Mouse (Mus musculus): ENCODE results near the gene Ank3.
"Not testable (repeated sequence)": the region's sequence is repeated elsewhere in the genome, so short reads cannot be mapped to it uniquely, and the experiment has no call there.

Gene Ank3

DNA sequence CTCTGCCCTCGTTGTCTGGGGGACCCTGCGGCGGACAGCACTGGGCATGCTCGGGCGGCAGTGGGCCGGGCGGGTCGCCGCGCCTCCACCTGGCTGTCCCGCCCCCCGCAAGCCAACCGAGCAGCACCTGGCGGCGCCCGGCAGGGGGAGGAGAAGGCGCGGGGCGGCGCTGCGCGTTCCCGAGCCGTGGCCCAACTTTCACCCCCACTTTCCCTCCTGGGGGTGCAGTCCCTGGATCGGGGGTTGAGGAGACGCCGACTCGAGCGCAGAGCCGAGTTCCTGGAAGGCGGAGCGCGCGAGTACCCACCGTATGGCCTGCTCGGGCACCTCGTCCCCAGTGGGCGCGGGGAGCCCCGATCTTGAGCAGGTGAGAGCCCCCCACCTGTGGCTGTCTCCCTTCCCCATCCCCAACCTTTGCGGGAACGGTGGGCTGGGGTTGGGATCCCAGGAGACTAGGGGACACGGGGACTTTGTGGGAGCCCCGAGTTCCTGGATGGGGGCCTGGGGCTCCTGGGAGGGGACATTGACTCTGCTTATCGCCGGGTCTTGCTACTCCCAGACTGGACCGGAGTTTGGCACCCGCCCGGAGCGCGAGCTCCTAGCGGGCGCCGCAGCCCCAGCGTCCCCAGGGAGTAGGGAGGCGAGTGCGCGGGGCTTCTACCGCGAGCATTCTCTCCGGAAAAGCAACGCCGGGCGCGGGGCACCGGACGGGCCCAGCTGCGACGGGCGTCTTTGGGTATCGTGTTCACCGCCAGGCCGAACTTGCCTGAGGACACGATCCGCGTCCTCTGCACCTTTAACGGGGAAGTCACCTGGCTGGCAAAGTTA, at the start of gene Ank3:
Gene Ank3 (plus strand): TSS at position 11 of the 828 bp plus-strand sequence.
- DNase-seq: peak; percentile 76

DNA sequence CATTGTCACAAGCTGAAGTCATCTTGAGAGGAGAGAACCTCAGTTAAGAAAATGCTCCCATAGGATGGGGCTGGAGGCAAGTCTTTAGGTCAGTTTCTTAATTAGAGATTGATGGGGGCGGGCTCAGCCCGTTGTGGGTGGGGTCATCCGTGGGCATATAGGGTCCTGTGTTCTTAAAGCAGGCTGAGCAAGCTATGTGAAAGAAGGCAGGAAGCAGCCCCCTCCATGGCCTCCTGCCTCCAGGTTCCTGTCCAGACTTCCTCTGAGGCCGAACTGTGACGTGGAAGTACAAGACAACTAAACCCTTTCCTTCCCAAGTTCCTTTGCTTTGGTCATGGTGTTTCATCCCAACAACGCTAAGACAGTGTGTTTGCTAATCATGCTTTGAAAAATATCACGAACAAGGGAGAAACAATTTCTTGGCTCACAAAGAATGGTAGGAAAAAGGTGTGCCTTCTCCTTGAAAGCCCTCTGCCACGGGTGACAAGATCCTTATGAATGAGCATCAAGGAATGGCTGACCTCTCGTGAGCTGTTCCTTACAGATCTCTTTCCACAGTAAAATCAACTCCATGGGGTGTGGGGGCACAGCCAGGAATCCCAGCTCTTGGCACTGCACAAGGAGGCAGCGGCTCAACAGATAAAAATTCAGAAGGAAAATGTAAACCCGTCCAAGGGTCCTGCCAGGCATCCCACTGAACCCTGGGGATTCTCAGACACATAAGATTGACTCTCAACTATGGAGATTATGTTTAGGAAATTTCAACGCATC, 47.3 kb upstream of the Ank3 start:
- DNase-seq: peak; percentile 71

DNA sequence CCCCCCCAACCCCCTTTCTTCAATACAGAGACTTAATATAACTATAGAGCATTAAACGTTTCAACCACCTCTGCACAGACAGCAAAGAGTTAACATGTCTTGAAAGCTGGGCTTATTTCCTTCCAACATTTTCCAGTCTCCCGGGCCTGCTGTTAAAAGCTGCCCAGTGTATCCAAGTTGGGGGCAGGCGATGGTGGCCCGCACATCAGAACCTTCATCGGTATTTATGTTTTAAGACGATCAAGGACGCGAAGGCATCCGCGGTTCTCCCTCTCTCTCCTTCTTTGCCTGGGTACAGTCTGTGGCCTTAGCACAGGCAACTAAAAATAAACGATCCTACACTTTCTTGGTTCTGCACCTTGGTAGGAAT, 46.7 kb upstream of the Ank3 start:
- peak; percentile 45 for DNase-seq

DNA sequence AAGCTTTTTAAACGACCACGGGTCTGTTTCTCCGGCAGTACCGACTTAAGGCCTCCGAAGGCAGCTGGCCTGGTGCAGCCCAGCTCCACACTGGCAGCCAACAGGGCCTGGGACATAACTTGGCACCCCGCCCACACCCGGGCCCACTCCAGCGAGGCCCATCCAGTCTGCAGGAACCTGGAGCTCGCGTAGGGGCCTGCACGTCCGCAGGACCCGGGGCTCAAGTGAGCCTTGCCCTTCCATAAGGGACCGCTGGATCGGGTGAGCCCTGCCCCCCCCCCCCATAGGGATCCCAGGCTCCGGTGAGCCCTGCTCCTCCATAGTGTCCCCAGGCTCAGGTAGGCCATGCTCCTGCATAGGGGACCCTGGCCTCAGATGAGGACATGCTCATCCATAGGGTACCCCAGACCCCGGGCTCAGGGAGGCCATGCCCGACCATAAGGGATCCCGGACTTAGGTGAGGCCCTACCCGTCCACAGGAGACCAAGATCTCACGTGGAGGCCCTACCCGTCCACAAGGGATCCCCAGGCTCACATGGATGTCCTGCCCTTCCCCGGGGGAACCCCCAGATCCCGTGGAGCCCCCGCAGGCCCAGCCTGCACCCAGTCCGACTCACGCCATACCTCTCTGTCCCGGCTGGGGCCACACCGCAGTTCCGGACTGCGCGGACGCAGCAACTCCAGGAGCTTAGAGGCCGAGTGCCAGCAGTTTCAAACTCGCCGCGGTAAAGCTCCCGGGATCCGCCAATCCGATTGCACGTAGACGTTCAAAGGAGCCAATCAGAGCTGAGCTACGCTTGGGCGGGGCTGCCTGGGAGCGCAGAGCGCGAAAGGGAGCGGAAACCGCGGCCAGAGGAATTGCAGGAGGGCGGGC, 46.1 kb upstream of the Ank3 start, which contains the start of gene Cdk1:
Gene Cdk1 (minus strand): TSS at position 727 of the 874 bp plus-strand sequence.
- peak; percentile 98 for DNase-seq

DNA sequence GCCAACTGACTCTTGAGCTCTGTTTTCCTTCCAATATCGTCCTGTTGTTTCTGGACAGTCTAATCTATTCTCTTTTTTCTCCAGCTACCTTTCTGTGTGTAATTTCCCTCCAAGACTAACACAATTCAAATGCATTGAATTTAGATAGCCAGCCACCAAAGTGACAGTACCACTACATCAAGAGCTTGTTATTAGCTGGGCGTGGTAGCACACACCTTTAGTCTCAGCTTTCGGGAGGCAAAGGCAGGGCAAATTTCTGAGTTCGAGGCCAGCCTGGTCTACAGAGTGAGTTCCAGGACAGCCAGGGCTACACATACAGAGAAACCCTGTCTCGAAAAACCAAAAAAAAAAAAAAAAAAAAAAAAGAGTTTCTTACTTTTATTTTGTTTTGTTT, 45.5 kb upstream of the Ank3 start:
- not testable (repeated sequence) for DNase-seq

DNA sequence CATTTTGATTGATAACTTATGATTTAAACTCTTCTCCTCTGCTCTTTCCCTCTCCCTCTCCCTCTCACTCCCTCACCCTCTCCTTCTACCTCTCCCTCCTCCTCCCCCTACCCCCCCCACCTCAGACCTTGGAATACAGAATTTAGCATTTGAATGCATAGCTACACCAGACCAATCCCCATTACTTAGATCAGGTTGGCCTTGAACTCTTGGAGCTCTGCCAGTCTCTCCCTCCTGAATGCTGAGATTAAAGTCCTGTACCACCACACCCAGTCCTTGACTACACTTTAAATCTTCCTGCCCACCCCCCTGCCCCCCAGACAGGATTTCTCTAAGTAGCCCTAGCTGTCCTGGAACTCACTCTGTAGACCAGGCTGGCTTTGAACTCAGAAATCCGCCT, 38.9 kb upstream of the Ank3 start:
- DNase-seq: no peak

DNA sequence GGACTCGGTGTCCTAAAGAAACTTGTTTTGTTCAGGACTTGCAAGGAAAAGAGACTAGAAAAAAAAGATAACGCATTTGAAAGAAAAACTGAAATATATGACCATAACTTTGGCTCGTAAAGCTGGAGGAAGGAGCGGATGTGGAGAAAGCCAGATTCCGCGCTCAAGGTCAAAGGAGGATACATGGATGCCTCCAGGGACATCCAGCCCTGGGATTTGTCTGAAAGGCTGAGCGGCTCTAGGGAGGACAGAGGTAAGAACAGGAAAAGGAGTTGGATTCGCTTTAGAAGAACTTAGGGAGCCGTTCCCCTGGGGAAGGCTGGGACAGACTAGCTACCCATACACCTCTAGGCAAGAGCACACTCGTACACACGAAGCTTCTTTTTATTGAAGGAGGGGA, 32.4 kb upstream of the Ank3 start:
- DNase-seq: peak; percentile 57

DNA sequence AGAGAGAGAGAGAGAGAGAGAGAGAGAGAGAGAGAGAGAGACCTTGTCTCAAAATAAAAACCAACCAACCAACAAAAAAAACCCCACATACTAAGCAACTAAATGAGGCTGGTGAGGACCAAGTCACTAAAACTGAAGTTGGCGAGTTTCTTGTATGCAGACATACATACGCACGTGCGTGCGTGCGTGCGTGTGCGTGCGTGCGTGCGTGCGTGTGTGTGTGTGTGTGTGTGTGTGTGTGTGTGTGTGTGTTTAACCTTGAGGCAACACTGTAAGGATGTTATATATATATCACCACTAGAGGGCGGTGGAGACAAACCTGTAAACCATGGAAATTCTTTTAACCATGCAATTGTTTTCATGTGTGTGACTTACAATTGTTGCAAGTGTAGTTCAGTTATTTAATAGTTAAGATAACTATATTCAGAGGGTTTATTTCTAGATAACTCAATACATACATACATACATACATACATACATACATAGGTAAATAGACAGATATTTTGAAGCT, 31.6 kb upstream of the Ank3 start:
- DNase-seq: no peak

DNA sequence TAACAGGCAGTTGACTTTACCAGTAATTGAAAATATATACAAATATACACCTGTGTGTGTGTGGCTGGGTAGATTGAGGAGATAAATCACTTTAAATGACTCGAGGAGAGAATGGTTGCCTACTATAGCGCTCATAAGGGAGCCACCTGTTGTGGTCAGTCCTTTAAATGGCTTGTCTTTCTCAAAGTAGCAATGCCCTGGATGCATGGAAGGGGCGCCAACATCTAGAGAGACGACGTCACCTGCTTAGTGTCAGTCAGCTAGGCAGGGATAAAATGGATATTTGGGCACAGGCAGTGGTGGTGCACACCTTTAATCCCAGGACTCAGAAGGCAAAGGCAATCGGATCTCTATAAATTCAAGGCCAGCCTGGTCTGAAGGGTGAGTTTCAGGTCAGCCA, 29.3 kb upstream of the Ank3 start:
- no peak for DNase-seq

DNA sequence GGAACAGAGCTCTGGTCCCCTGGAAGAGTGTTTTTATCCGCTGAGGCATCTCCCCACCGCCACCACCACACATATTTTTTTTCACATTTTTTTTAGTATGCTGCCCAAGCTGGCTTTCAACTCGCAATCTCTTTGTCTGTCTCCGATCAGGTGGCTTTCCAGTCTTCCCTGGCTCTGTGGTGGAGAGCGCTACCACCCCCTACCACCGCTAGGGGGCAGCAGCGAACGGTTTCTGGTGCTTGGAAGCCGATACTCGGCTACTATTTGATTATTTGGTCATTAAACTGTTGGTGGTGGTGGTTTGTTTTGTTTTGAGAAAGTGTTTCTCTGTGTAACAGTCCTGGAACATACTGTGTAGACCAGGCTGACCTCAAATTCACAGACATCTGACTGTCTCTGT, 27.1 kb upstream of the Ank3 start:
- DNase-seq: peak; percentile 63

DNA sequence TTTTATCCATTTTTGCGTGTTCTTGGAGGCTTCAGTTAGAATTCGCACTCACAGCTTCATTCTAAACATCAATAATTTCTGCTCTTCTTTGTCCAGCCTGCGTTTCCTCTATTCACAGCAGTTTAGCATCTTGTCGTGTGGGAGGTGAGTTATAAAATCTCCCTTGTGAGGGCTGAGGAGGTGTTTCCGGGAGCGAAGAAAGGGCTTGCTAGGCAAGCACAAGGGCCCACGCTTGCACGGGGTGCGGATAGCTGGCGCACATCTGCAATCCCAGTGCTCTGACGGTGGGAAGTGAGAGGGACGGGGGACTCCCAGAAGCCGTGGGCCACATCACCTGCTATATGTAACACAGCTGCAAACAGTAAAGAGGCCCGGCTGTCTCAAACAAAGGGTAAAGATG, 26.5 kb upstream of the Ank3 start:
- DNase-seq: no peak

DNA sequence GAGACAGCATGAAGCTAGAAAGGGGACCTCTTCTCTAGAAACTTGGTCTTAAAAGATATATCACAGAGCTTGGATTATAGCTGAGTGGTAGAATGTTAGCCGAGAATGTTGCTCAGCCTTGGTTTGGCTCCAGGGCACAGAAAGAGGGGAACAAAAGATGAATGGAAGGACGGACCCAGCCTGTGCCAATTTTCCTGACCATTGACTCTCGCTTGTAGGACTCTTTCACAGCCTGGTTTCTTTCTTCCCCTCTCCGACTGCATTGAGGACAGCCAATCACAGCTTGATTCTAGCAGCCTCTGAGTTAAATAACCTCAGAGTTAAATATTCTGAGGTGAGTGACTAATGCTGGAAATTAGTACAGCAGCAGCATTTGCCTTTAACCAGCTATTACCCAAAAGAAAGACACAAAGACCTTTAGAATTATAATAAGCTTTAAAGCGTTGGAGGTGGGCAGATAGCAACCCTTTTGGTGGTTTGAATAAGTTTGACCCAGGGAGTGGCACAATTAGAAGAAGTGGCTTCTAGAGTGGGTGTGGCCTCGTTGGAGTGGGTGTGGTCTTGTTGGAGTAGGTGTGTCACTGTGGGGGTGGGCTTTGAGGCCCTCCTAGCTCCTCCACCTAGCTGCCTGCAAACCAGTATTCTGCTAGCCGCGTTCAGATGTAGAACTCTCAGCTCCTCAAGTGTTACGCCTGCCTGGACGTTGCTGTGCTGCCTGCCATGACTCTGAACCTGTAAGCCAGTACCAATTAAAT, 24.6 kb upstream of the Ank3 start:
- DNase-seq: no peak

DNA sequence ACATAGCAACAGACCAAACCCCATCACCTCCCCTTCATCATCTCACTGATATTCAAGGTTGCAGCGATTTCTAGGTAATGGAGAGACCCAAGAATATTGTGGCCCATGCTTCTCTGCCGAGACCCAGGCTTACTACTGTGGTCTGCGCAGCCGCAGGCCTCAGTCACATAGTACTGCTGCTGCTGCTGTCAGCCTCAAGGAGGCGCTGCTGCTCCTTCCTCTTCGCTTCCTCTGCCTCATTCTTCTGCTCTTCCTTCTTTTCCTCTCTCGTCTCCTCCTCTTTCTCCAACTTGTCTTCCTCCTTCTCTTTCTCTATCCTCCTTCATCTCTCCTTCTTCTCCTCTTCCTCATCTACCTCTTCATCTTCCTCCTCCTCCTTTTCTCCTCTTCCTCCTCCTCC, 23.4 kb upstream of the Ank3 start:
- no peak for DNase-seq

DNA sequence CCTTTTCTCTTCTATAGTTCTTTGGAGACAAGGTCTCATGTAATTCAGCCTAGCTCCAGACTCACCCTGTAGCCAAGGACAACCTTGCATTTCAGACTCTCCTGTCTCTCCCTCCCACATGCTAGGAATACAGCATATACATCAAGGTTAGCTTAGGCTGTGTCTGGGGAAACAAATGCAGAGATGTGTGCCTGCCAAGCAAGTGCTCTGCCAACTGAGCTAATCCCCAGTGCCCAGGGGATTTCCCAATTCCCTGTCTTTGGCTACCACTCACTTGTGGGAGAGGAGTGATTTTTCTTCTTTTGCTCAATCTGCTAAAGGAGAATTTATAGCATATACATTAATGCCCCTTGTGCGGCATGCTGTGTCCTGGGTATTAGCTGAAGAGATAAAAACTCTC, 15.4 kb upstream of the Ank3 start:
- no peak for DNase-seq

DNA sequence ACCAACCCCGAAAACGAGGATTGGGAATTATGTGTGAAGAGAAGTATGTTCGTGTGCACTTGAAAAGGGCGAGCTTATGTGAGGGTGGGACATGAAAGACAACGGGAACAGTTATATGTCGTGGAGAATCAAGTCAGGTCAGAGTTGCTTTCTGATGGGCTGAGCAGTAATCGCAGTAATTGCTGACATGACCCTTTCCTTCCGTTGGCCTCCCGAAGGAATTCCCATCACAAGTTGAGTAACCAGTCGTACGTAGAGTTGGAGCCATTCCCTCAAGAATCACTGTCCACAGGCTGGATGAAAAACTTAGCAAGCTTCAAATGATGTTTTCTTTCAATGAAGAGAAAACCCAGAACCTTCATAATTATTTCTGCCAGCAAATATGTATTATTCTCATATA, 13.9 kb upstream of the Ank3 start:
- DNase-seq: no peak

DNA sequence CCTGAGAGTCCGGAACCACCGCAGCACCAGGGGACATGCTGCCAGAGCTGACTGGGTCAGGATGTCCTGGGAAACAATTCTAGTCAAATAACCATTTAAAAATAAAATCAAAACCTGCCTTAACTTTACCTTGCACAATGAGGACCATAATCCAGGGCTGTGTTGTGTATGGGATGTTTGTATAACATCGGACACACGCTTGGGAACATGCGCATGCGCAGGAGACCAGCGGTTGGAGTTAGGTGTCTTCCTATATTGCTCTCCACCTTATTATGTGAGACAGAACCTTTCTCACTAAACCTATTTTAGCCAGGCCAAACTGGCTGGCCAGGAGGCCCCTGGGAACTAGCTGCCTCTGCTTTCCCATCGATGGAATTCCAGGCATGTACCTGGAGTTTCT, 13.4 kb upstream of the Ank3 start:
- no peak for DNase-seq

DNA sequence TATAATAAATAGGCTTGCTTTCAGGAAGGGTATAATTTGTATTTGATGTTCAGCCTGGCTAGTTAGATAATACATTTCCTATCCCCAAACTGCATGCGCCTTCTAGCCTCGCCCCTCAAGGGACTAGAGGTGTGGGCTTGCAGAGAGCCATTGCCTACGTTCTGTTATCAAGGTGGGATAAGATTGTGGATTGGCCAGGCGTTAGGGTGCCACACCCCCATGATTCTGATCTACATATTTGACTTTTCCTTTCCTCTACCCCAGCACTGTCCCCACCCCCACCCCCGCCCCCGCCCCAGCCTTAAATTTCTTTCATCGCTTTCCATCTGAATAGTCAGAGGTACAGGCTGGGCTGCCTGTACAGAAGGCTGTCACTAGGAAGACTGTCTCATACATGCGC, 11.8 kb upstream of the Ank3 start:
- DNase-seq: no peak

DNA sequence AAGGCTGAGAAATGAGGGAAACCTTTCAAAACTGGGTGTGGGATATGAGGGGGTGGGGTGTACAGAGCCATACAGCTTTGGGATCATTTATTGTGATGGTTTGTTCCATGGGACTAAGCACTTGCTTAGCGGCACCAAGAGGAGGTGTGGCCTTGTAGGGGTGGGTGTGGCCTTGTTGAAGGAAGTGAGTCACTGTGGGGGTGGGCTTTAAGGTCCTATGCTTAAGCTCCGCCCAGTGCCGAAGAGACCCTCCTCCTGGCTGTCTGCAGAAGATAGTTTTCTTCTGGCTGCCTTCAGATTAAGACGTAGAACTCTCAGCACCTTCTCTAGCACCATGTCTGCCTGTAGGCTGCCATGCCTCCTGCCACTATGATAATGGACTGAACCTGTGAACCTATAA, 9.1 kb upstream of the Ank3 start:
- no peak for DNase-seq

DNA sequence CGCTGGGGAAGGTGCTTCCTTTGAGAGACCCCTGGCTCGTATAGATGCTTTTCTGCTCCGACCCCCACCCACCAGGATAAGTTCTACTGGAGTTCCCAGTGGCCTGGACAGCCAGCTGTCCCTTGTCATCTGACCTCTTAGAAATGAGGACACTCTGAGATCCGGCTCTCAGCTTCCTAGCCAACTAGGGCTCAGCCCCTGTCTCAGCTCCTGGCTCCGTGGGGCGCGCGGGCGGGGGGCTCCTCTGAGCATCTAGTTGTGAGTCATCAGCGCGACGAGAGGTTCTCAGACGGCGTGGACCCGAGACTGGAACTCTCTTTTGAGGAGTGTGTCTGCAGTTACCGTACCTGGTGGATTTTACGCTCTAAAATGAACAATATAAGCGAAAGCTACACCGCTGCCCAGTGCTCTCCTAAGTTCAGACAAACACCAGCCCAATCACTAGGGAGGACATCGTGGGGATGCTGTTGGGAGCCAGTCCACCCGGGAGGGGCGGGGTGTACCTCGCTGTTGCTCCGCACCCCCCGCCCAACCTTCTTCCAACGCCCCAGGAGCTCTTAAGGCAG, 293 bp upstream of the Ank3 start:
- peak; percentile 73 for DNase-seq

DNA sequence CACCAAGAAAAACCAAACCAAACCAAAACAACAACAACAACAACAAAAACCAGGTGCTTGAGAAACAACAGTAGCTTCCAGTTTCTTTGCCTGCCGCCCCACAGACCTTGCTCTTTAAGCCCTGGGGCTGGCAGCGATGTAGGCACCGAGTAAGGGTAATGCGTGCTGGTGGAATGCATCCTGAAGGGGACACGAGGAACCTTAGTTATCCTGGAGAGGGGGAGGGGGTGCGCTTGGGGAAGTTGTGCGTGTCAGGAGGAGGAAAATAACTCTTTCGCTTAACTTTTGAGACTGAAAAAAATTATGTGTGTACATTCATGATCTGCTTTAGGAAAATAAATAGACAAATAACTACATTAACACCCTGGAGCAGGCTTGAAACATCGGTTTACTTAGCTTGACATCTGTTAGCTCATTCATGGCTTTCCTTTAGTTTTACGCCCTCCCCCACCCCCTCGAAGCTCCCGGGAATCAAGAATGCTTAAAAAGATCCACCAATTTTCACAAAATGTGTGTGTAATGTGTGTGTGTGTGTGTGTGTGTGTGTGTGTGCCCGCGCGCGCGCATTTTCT, 1.3 kb downstream of the Ank3 start:
- DNase-seq: peak; percentile 29

DNA sequence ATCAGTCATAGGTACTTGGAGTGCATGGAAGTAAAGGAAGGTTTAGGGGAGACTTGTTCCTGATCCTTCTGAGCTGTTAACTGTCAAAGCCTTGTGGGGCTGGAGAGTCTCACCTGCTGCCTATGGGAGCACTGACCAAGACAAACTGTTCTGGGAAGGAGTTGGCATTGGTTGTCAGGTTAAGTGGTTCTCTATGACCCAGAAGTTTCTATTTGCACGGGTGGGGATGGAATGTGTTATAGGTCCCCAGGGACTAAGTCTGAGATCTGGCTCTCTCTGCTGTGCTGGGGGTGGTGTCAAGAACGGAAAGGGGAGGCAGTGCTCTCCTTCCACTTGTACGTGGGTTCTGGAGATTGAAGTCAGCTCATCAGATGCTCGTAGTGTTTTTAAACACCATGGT, 6.9 kb downstream of the Ank3 start:
- DNase-seq: no peak

DNA sequence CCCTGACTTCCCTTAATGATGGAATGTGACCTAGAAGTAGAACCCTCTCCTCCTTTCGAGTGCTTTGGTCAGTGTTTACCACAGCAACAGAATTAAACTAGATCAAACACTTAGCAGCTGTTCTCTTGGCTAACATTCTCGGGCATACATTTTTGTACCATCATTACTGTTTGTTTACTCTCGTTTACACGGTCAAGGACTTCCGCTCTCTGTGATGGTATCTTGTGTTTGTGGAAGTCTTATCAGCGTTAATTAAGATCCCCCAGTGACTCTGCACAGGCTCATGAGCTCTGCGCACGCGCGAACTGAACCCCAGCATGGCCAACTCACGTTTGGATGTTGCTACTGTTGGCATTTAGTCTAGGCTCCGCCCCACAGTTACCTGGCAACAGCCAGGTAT, 16.3 kb downstream of the Ank3 start:
- DNase-seq: peak; percentile 45
